In genomic region chr9:119271496-119271895, GRCm38 (mm10) we compare ENCODE assay signal across 27 mouse cellular contexts. TPM values are rescaled to one million over a fixed set of nuclear protein-coding genes. Genes with fewer than 3 reads are reported as not detected.
DNase-seq lines count a peak whose midpoint lies in the region; ATAC-seq and TF ChIP-seq lines count a peak whose summit lies in the region.
"Had no signal": no experiment of that assay in that cellular context is flagged by ENCODE, and none has a peak within 500 bp of the region (broad histone marks: within the 10 kb centered on the region; RNA-seq: fewer than 3 reads in every experiment).

No protein-coding gene starts in this region.

- H3K4me3 ChIP-seq in stomach, postnatal 0 days (ENCODE audit: low read depth, low read length) = no peak overlapping the region
- no peak overlapping the region for H3K4me3 ChIP-seq in layer of hippocampus, adult 2 months
- H3K4me3 ChIP-seq: embryonic facial prominence, embryonic 15.5 days; forebrain, embryonic 15.5 days; heart, adult 2 months; heart, embryonic 13.5 days; hindbrain, embryonic 12.5 days; limb, embryonic 13.5 days; lung, embryonic 15.5 days had no signal

- H3K36me3 ChIP-seq in stomach, postnatal 0 days (ENCODE audit: control insufficient read depth, insufficient read depth, low read length) = peaks cover 6% of the 10 kb centered on the region; the same call in 1 of the 2 replicates

- no peaks in the 10 kb centered on the region for H3K9me3 ChIP-seq in stomach, postnatal 0 days (ENCODE audit: control insufficient read depth, low read length)
- H3K9me3 ChIP-seq: embryonic facial prominence, embryonic 15.5 days; forebrain, embryonic 15.5 days; G1E; heart, embryonic 13.5 days; hindbrain, embryonic 12.5 days; limb, embryonic 13.5 days; lung, embryonic 15.5 days had no signal

- H3K9ac ChIP-seq in stomach, postnatal 0 days (ENCODE audit: low read length) = no peak overlapping the region
- H3K9ac ChIP-seq: embryonic facial prominence, embryonic 15.5 days; forebrain, embryonic 15.5 days; heart, embryonic 13.5 days; hindbrain, embryonic 12.5 days; limb, embryonic 13.5 days; liver, embryonic 14.5 days; lung, embryonic 15.5 days had no signal

- H3K27me3 ChIP-seq in stomach, postnatal 0 days (ENCODE audit: control insufficient read depth, insufficient read depth, low read length) = no peaks in the 10 kb centered on the region
- H3K27me3 ChIP-seq: embryonic facial prominence, embryonic 15.5 days; forebrain, embryonic 15.5 days; heart, embryonic 13.5 days; hindbrain, embryonic 12.5 days; limb, embryonic 13.5 days; lung, embryonic 15.5 days had no signal

- no peak overlapping the region for H3K4me2 ChIP-seq in stomach, postnatal 0 days (replicated peaks; ENCODE audit: low read depth)
- H3K4me2 ChIP-seq: embryonic facial prominence, embryonic 15.5 days; forebrain, embryonic 15.5 days; heart, embryonic 13.5 days; hindbrain, embryonic 12.5 days; limb, embryonic 13.5 days; lung, embryonic 15.5 days had no signal

- H3K27ac ChIP-seq in stomach, postnatal 0 days (replicated peaks) = no peak overlapping the region
- no peak overlapping the region for H3K27ac ChIP-seq in layer of hippocampus, adult 2 months
- H3K27ac ChIP-seq: embryonic facial prominence, embryonic 15.5 days; forebrain, embryonic 15.5 days; heart, adult 2 months; heart, embryonic 13.5 days; hindbrain, embryonic 12.5 days; limb, embryonic 13.5 days; liver, embryonic 14.5 days; lung, embryonic 15.5 days had no signal

- ATAC-seq in stomach, postnatal 0 days (ENCODE audit: low FRiP score, low TSS enrichment) = peak; percentile 93
- ATAC-seq: forebrain, embryonic 15.5 days had no signal

- no peak for TF ChIP-seq EP300 in stomach, postnatal 0 days (optimal IDR thresholded peaks at IDR 0.05)

- DNase-seq in heart, adult 11 months = peak; percentile 61
- no peak for DNase-seq in heart, postnatal 36 days
- DNase-seq in ES-CJ7 (ENCODE audit: low read depth, low spot score) = peak; percentile 80
- peak; percentile 79 for DNase-seq in brain, adult 2 months (ENCODE audit: low read depth, low spot score)
- DNase-seq in stomach, postnatal 0 days (ENCODE audit: low spot score) = peak; percentile 34
- no peak for DNase-seq in layer of hippocampus, adult 2 months (ENCODE audit: low spot score in 2 of 2)
- no peak for DNase-seq in ovary, postnatal 14 days (ENCODE audit: low spot score)
- DNase-seq: adrenal gland, postnatal 14 days; cerebellum, adult 8-10 months; gastrocnemius, postnatal 25 days; heart, adult 2 months; heart, postnatal 14 days; kidney, adult 2 months; kidney, postnatal 10 days; lung, postnatal 36 days; midbrain, embryonic 14.5 days; retina, postnatal 1 day; thymus, adult 18-20 months; thymus, postnatal 36 days had no signal

- TF ChIP-seq CTCF in stomach, postnatal 0 days (IDR thresholded peaks at IDR 0.05; ENCODE audit: low read depth) = no peak
- TF ChIP-seq CTCF in layer of hippocampus, adult 2 months (conservative IDR thresholded peaks at IDR 0.05) = no peak

- H3K4me1 ChIP-seq in stomach, postnatal 0 days (replicated peaks; ENCODE audit: control insufficient read depth, insufficient read depth) = no peaks in the 10 kb centered on the region
- H3K4me1 ChIP-seq: embryonic facial prominence, embryonic 15.5 days; hindbrain, embryonic 12.5 days; limb, embryonic 13.5 days; lung, embryonic 15.5 days had no signal

- intact Hi-C loops in heart, postnatal 36 days (cut with DNase I) = loop anchor here (10.0 kb wide), 1 partner anchor 117 kb away; the partner anchor contains the start of genes Acaa1b and Gm47289

- 50% methylated on average over 4 of the region's 4 CpGs for WGBS in stomach, postnatal 0 days

RNA-seq across cellular contexts. Expression of gene Oxsr1, which starts 50.7 kb away (rescaled TPM):
- total RNA-seq in heart, postnatal 36 days (2021) = 10 to 100 TPM; 49.3 to 49.5 TPM
- 8.7 and 9.7 TPM in 2 replicates for polyA plus RNA-seq in stomach, postnatal 0 days (2015; fragmentation: Nextera tagmentation; extraction: Ambion mirVana)
- total RNA-seq in layer of hippocampus, adult 2 months (2021) = 10 to 100 TPM; 30.2 to 31.2 TPM

Comparison
In these comparisons a context has a peak if more than half of its experiments do, and no peak if none do; other contexts are left out.
1. DNase-seq: peak in heart, adult 11 months (single experiment), ES-CJ7 (single experiment), brain, adult 2 months (single experiment) and stomach, postnatal 0 days (single experiment); none in heart, postnatal 36 days (0 of 2), layer of hippocampus, adult 2 months (0 of 2) and ovary, postnatal 14 days (single experiment).